Mouse (Mus musculus): ENCODE results near the gene 1700001O22Rik.
A peak's percentile ranks its signal among the peaks of the same experiment; 100 is the strongest.

Gene 1700001O22Rik

DNA sequence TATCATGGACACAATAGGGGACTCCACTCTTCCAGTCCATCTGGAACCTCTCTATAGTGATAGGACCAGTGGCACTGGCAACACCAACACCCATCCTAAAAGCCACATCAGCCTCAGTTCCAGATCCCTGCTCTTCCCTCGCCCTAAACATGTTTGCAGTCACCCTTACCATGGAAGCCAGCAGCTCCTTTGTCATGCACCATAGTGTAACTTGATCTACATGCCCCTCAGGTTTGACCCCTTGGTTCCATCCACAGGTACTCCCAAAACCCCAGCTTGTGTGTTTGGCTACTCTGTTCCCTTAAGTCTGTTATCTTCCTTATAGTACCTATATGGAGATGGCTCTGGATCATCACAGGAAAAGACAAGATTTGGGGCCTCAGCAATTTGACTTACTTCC is 12.9 kb upstream of the 1700001O22Rik start:
- DNase-seq (ENCODE audit: low spot score) = no peak

DNA sequence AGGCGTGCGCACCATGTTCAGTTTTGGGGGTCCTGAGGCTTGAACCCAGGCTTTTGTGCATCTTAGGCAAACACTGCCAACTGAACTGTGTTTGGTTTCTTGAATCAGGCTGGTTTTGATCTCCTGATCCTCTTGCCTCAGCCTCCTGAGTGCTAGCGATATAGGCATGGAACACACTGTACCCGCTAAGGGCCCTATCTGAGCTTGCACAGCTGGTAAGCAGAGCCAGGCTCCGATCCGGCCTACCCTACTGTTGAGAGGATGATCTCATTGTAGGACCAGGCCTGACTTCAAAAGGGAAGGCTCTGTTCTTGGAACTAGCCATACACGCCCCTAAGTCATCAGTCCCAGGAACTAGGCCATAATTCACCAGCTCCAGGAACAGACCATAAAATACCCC is 7.1 kb upstream of the 1700001O22Rik start:
- no peak for DNase-seq (ENCODE audit: low spot score)

DNA sequence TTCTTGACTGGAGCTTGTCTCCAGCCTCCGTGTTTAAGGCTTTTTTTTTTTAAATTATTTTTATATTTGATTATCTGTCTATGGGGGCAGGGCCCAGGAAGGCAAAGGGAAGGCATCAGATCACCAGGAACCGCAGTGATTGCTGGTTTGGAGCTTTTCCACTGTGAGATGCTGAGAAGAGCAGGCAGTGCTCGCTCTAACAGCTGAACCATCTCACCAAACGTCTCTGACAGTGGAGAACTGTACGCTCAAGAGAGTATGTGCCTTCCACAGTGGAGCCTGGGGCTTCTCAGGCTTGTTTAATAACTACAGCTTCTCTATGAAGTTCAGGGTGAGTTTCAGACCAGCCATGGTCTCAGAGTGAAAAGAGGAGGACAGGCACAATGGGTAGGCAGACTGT is 6.0 kb upstream of the 1700001O22Rik start:
- DNase-seq (ENCODE audit: low spot score) = no peak

DNA sequence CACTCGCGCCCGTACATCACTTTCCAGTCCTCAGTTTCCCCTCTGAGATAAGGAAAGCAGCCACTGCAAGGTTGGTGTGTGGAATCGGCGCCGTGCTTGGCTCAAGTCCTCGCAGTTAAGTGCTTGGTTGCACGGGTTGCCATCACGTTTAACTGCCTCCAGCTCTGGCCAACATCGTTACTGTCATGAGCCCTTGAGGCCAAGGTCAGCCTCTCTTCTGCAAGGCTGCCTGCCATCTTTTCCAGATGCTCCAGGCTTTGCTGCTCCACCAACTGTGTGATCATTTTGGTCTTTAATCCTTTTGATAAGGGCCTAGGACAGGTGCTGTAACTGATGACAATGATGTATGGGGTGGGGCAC is 4.8 kb upstream of the 1700001O22Rik start:
- no peak for DNase-seq (ENCODE audit: low spot score)

DNA sequence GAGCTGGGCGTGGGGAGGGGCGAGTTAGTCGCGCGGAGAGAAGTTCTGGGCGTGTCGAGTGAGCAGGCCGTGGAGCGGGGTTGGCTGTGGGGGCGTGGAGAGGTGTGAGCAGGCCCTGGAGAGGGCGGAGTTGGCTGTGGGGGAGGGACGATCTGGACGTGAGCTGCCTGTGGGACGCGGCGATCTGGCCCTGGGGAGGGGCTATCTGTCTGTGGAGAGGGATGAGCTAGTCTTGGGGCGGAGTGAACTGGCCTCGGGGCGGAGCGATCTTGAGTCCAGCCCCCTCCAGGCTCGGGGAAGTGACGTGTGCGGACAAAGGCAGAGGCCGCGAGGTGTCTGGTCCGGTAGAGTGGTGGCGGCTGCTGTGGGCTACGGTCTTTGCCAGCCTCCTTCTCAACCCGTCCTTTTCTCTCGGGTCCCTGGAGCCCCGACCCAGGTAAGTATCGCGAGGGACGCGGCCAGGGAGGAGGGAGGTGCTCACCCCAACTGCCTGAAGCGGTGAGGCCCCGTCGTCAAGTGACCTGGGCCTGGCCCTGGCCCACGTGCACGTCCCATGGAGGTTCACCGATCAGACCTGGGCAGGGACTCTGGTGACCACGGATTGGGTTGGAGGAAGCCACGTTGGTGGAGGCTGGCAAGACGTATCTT is 4.3 kb upstream of the 1700001O22Rik start, which contains the start of gene Ntmt1:
TSS of gene Ntmt1 (plus strand) at position 179 of the 648 bp plus-strand sequence.
- DNase-seq (ENCODE audit: low spot score) = peak; percentile 98

DNA sequence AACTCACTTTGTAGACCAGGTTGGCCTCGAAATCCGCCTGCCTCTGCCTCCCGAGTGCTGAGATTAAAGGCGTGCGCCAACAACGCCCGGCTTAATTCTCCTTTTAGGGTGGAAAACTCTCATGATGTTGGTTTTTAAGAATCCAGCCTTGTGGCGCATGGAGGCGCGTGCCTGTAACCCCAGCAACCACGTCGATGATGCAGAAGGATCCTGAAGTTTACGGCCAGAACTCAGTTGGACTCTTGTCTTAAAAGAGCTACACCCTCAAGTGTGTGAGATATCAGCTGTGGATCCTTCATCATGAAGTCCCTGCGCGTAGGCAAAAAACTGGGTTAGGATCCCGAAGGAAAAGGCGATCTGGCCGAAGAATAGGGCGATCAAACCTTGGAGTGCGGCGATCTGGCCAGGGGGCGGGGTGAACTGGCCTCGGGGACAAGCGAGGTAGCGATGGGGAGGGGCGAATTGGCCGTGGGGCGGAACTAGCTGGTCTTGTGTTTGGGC is 3.7 kb upstream of the 1700001O22Rik start:
- no peak for DNase-seq (ENCODE audit: low spot score)

DNA sequence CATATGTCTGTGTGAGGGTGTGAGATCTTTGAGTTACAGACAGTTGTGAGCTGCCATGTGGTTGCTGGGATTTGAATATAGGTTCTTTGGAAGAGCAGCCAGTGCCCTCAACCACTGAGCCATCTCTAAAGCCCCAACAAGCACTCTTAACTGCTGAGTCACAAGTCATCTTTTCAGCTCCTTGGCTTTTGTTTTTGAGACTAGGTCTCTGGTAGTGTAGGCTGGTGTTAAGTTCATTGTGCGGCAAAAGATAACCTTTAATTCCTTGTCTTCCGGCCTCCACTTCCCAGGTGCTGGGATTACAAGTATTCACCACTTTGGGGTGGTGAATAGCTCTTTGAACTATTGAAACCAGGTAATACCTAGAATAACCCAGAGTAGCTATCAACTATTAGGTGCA is 2.5 kb upstream of the 1700001O22Rik start:
- no peak for DNase-seq (ENCODE audit: low spot score)

DNA sequence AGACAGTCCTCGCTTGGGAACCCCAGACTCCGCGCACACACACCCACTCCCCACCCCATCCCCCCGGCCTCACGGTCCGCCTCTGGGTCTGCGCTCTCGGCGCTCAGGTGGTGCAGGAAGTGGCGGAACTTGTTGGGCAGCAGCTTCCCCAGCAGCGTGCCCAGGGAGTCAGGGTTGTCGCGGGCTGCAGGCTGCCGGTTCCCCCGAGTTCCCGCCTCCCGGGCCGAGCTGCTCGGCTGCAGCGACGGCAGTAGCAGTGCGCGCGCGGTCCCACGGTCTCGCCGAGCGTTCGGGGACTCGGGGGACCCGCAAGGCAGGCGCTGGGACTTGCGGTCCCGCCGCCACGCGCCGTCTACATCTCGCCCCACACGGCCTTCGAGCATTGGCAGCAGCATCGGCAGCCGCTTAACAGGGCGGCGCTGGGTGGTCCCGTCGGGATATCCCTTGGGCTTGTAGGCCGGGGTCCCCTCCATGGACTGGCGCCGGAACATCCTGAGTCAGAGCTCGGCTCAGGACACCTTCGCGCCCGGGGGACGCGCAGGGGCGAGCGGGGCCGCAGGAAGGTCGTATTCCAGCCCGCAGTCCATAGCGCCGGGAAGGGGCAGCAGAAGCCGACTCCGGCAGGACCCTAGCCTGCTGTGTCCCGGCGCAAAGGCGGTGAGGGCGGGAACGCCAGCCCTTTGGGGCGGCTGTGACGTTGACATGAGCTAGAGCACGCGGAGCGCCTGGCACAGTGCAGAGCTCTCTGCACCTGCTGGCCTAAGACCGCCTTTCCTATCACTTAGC is 2.2 kb downstream of the 1700001O22Rik start:
- DNase-seq (ENCODE audit: low spot score) = no peak

DNA sequence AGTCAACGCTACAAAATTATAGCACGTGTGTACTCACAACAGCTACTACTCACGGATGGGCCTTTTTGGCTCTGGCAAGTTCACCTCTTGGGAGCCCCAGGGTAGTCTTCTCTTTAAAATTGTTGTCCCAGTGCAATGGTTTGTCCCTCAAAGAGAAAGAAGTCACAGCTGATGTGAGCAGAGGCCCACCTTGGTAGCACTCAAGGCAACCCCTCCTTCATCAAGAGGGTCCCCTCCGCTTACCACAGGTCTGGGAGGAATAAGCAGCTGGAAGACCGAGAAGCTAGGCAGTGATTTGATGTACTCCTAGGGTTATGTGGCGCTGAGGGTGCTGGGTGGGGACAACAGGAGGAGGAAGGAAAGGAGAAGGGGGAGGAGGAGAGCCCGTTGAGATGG is 2.8 kb downstream of the 1700001O22Rik start:
- DNase-seq (ENCODE audit: low spot score) = no peak

DNA sequence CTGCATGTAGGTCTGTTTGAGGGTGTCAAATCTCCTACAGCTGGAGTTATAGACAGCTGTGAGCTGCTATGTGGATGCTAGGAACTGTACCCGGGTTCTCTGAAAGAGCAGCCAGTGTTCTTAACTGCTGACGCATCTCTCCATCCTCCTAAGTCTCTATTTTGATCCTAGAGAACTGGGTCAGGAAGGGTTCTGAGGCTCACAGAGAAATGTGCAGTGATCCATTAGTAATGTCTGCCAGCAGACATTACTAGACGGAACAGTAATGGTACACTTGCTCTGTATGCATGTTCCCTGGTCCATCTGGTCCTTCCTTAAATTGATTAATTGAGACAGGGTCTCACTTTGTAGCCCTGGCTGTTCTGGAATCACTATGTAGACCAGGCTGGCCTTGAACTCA is 4.0 kb downstream of the 1700001O22Rik start:
- DNase-seq (ENCODE audit: low spot score) = no peak

DNA sequence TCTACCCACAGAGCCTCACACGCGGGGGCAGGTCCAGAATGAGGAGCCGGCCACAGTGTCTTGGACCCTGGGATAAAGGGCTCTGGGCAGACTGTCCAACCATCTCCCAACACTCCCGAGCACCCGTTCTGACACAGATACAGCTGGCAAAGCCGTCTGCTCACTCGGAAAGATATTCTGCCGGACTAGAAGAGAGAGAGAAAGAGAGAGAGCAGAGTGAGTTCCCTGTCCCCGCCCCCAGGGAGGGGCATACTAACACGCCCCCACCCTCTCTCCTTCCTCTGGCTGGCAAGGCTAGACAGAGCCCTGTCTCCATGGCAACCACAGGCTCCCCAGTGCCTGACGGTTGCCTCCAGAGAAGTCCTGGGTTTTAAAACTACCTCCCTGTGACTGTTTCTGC is 7.1 kb downstream of the 1700001O22Rik start:
- DNase-seq (ENCODE audit: low spot score) = peak; percentile 61

DNA sequence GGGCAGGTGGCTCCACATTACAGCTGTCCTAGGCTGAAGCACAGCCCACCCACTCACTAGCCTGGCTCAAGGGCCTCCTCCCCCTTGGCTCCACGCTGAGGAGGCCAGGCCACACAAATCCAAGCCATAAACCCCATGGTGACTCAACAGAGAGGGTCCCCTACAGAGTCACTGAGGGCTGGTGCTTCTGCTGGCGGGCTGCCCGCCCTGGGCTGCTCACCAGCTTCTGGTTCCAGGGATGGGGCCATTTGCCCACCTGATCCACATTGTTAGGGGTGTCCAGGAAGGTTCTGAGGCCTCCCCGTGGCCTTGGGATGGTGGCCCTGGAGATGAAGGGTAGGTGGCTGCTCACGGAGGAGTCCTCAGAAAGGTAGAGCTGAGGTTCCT is 7.6 kb downstream of the 1700001O22Rik start:
- no peak for DNase-seq (ENCODE audit: low spot score)

DNA sequence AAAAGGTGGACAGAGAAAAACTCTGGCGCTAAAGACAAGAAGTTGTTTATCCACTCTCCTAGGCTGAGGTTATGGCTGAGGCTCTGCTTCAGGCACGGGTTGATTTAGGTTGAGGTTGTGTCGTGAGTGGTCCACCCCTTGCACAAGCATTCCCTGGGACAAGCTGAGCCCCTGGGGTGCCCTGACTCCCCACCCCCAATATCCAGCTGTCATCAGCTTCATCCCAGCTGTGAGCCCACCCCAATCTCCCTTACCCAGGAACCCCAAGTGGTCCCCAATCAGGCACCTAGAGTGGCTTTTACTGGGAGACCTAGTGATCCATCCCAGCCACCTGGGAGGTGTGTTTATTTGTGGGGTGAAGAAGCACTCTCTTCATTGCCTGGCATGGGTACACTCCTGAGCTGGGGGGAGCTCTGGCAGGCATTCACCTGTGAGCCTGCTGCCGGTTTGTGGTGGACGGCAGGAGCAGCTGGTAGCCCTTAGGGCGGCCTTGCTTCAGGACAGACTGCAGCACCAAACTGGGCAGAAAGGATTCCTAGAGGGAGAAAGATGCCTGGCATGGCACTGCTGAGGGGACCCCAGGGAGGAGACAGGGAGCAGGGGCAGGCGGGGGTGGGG is 8.1 kb downstream of the 1700001O22Rik start:
- DNase-seq (ENCODE audit: low spot score) = no peak

DNA sequence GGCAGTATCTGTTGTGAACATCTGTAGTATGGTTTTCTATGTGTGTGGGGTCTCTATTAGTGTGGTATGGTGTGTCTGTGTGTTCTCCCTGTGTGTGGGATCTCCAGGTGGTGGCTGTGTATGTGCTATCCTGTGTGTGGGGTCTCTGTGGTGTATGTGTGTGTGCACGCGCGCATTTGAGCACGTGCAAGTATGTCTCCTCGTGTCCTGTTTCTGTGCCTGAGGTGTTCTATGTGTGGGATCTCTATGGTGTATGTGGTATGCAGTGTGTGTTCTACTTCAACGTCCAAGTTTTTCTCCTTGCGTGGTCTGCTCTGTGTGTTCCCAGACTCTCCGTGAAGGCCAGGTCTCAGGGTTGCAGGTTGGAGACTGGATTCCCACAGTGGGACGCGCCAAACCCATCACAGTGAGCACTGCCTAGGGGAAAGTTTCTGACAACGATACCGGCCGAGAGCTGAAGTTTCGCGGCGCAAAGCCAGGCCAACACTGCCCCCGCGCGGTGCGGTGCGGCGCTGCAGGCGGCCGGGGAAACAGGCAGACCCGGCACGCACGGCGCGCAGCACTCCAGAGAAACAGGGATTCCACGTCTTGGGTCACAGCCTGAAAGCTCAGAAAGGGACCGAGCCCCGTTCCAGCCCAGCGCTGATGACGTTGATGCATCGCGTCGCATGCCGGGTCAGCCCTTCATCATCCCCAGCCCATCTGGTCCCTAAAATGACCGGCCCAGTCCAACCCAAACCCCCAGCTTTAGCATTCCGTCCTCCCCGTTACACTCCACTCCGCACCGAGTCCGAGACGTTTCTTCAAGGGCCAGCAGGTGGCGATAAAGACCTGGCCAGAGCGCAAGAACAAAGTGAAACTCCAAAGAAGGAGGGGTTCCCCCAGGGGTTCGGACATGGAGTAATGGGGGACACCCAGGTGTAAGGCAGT is 9.0 kb downstream of the 1700001O22Rik start:
- DNase-seq (ENCODE audit: low spot score) = peak; percentile 99

DNA sequence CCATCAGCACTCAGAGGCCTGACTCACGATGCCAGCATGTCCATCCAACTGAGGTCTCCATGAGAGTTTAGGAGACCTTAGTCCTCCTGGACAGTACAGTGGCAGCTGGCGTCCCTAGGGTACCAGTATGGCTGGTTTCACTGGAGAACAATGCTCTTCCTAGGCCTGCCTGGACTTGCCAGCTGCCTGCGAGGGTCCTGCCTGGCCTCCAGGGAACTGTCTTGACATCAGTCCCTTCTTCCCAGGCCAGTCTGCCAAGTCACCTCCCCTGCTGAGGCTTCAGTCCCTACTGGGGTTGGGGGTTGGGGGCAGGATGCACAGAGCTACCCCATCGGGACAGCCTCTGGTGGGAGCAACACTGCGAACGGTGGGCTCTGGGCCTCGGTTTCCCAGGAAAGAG is 11.4 kb downstream of the 1700001O22Rik start:
- no peak for DNase-seq (ENCODE audit: low spot score)

DNA sequence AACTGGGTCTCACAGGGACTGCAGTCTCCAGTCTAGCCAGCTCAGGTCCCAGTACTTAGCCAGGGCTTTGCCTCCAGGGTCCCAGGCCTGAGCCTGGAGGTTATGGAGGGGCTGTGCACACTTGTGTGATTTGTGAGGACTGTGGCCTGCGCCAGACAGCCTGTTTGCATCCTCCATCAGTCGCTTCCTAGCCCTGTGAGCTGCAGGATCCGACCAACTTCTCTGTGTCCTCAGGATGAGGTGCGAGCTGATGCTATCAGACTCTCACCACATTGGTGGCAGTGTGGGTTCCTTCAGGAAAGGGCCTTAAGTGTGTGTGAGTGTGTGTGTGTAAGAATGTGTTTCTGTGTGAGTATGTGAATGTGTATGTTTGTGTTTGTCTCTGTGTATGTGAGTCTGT is 16.0 kb downstream of the 1700001O22Rik start:
- DNase-seq (ENCODE audit: low spot score) = no peak

DNA sequence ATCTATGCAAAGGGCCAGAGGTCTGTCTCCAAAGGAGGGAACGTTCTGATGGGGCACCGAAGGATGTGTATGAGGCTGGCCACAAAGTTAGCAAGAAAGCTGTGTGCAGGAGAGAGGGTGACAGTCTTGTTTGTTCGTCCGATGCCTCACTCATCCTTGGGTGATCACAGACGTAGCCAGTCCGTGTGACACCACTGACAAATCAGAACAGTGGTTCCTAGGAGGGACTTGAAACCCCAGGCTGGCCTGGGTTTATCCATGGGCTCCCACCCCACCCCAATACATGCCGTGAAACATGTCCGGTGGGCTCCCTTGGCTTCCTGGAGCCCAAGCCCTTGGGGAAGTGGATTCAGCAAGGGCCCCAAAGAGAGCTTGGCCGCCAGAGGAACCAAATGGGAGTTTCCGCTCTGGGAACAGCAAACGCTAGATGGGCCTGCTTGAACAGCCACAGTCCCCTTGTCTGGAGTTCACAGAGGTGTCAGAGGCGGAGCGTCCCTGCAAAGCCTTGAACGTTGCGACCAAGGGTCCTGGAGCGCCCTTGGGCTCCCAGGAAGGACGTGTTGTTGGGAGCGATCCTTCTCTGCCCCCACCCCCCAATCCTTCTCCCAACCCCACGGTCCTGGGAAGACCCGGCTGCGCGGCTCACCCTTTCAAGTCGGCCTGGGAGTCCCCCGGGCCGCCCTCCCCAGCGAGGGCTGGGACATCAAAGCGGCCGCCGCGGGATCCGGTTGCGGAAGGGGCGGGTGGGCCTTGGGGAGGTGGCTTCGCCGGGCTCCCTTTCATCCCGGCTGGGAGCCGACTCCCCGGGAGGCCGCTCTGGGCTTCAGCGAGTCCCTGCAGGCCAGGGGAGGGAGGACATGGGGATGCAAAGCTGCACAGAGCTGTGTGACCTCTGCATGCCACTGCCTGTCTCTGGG is 19.1 kb downstream of the 1700001O22Rik start:
- peak; percentile 58 for DNase-seq (ENCODE audit: low spot score)

DNA sequence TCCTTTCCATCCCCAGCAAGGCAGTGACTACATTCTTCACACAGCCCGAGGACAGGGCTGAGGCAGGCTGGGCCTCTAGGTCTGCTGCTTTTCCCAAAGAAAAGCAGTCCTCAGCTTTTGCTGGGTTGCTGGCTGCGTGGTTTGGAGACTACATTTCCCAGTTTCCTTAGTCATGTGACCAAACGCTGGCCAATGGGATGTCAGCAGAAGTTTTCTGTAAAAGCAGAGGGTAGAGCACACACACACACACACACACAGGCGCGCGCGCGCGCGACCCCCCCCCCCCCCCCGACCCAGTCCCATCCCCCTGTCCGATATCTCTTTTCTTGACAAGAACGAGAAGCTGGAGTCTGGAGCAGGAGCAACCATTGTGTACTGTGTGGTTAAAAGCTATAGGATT is 20.1 kb downstream of the 1700001O22Rik start:
- DNase-seq (ENCODE audit: low spot score) = no peak

DNA sequence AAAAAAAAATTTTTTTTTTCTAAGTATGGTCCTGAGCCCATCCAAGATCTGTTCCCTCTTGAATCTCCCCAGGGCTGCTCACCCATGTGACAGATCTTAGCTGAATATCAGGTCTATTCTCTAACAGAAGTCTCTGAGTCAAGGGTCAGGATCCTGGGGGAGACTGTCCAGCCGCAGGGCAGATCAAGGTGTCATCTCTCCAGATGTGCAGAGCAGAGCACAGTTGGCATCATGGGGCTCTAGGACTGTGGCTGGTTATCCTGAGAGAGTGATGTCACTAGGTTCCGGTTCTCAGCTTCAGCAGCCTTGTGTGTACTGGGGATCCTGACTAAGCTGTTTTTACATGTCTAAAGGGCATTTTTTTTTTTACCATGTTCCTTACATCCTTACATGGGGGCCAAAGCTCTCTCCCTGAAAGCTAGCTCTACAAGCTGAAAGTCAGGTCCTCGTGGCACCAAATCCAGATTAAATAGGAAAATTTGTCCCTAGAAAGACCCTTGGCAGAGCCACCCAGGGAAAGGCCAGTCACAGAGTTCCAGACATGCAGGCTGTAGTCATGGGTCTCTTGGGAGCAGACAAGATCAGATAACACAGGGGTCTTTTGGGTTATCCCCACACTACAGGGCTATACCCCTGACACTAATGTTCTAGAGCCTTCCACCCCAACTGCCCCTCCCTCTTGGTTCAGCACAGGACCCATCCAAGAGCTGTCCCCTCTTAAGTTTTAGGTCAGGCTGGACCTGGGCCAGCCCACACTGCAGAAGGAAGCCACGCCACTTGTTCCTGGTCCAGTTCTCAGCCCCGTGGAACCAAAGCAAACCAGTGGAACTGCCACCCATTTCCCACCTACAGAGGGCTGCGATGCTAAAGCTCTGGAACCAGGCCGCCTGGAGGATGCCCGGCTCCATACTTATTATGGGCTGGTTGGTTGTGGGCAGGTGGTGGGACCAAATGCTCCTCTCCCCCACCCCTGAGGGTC is 20.9 kb downstream of the 1700001O22Rik start:
- DNase-seq (ENCODE audit: low spot score) = no peak

DNA sequence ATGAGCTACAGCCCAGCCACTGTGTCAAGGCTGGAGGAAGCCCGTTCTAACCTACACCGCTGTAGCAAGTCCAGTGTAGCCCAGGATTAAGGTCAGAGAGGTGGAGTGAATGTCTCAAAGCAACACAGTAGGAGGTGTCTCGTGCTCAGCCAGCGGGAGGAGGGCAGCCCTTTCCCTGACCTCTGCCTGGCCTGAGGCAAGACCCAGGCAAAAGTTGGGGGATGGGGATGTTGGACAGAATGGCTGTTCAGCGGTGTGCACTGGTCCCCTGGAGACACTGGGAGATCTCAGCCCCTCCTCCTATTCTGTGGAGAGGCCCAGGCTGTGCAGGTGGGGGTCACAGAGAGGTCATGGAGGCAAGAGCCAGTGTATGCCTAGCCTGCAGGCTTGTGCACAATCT is 24.2 kb downstream of the 1700001O22Rik start:
- no peak for DNase-seq (ENCODE audit: low spot score)

Measured in ovary, postnatal 14 days (tissue).